Mouse (Mus musculus) ES-Bruce4 (cell line): ENCODE measurements around the gene Foxo3. TPM values are rescaled to one million over a fixed set of nuclear protein-coding genes. Genes with fewer than 3 reads are reported as not detected.

Experiments
- H3K27ac ChIP-seq: 2 replicates; pipeline ENCODE4 v1.5.1; 2012; ENCODE audit warnings: low read length, inconsistent platforms; ENCODE audit not compliant: insufficient read depth
- H3K27me3 ChIP-seq: 2 replicates; pipeline ENCODE4 v1.6.1; 2012; ENCODE audit warnings: mild to moderate bottlenecking, low read length, inconsistent platforms; ENCODE audit not compliant: control insufficient read depth, poor library complexity, insufficient read depth, severe bottlenecking
- H3K36me3 ChIP-seq: 2 replicates; pipeline ENCODE4 v1.6.1; 2012; ENCODE audit warnings: inconsistent platforms, mild to moderate bottlenecking, low read length, moderate library complexity; ENCODE audit not compliant: control insufficient read depth, poor library complexity, insufficient read depth, severe bottlenecking
- H3K4me1 ChIP-seq: one replicate; pipeline ENCODE4 v1.8.1; 2011; ENCODE audit warnings: low read length; ENCODE audit not compliant: control insufficient read depth, insufficient read depth
- H3K4me3 ChIP-seq: 2 replicates; pipeline ENCODE4 v1.5.1; 2011; ENCODE audit warnings: low read depth, mild to moderate bottlenecking, low read length
- H3K9ac ChIP-seq: 2 replicates; pipeline ENCODE4 v1.6.1; 2012; ENCODE audit warnings: low read depth, mild to moderate bottlenecking, inconsistent platforms; ENCODE audit not compliant: poor library complexity, severe bottlenecking
- H3K9me3 ChIP-seq: replicated peaks from 2 replicates; pipeline ENCODE4 v1.6.1; 2012; ENCODE audit warnings: mild to moderate bottlenecking, low read length, inconsistent platforms; ENCODE audit not compliant: control insufficient read depth, poor library complexity, insufficient read depth, severe bottlenecking
- CTCF ChIP-seq: IDR thresholded peaks from one replicate; pipeline ENCODE4 v1.8.1; 2011; ENCODE audit warnings: low read depth, low read length
- EP300 ChIP-seq: IDR thresholded peaks from 2 replicates; pipeline ENCODE4 v1.6.1; 2011; ENCODE audit warnings: low read depth, low read length; ENCODE audit not compliant: insufficient read depth
- POLR2A ChIP-seq: IDR thresholded peaks from one replicate; pipeline ENCODE4 v1.8.1; 2011; ENCODE audit warnings: low read length; ENCODE audit not compliant: insufficient read depth
- polyA plus RNA-seq: library from polyadenylated mRNA; stranded (reverse); fragments of >200 nt; gene quantifications from 2 replicates; pipeline ENCODE4 v1.2.4, GENCODE M21; 2011; ENCODE audit warnings: low read depth; ENCODE audit not compliant: missing spikeins, insufficient read depth, insufficient read length

Foxo3 gene
- polyA plus RNA-seq, 1 experiment = 44.9 TPM

- Histone ChIP-seq H3K9me3 (no peaks in the 10 kb centered on the region), H3K4me1 (no peaks in the 10 kb centered on the region), H3K4me3 (no peak overlapping the region), H3K27ac (no peak overlapping the region), H3K27me3 (no peaks in the 10 kb centered on the region), H3K9ac (no peak overlapping the region), H3K36me3 (no peaks in the 10 kb centered on the region)
- TF ChIP-seq CTCF = peak; percentile 89
- no peak for TF ChIP-seq POLR2A
- TF ChIP-seq EP300 = no peak
Measured at GRCm38 (mm10) chr10:42307980-42308686, 31.6 kb upstream of the Foxo3 start.

- H3K9ac ChIP-seq = no peak overlapping the region
- H3K36me3 ChIP-seq = no peaks in the 10 kb centered on the region
- H3K4me3 ChIP-seq = no peak overlapping the region
- no peaks in the 10 kb centered on the region for H3K9me3 ChIP-seq
- H3K27ac ChIP-seq = no peak overlapping the region
- TF ChIP-seq POLR2A (no peak), CTCF (no peak), EP300 (no peak)
- no peaks in the 10 kb centered on the region for H3K27me3 ChIP-seq
- H3K4me1 ChIP-seq = no peaks in the 10 kb centered on the region
Measured at GRCm38 (mm10) chr10:42306422-42306821, 29.9 kb upstream of the Foxo3 start.

- no peak overlapping the region for H3K27ac ChIP-seq
- no peaks in the 10 kb centered on the region for H3K36me3 ChIP-seq
- H3K9ac ChIP-seq = no peak overlapping the region
- H3K4me3 ChIP-seq = no peak overlapping the region
- no peaks in the 10 kb centered on the region for H3K9me3 ChIP-seq
- H3K4me1 ChIP-seq = no peaks in the 10 kb centered on the region
- H3K27me3 ChIP-seq = no peaks in the 10 kb centered on the region
- no peak for TF ChIP-seq POLR2A
- no peak for TF ChIP-seq CTCF
- no peak for TF ChIP-seq EP300
Measured at GRCm38 (mm10) chr10:42300805-42301204, 24.2 kb upstream of the Foxo3 start.

GRCm38 (mm10) chr10:42299967-42300366 lies 23.4 kb upstream of the Foxo3 start:
- Histone ChIP-seq H3K9me3 (no peaks in the 10 kb centered on the region), H3K27me3 (no peaks in the 10 kb centered on the region), H3K4me1 (no peaks in the 10 kb centered on the region), H3K27ac (no peak overlapping the region), H3K9ac (no peak overlapping the region), H3K36me3 (no peaks in the 10 kb centered on the region), H3K4me3 (no peak overlapping the region)
- TF ChIP-seq EP300 (no peak), CTCF (no peak), POLR2A (no peak)

GRCm38 (mm10) chr10:42299426-42299825 lies 22.9 kb upstream of the Foxo3 start:
- Histone ChIP-seq H3K27ac (no peak overlapping the region), H3K4me3 (no peak overlapping the region), H3K9ac (no peak overlapping the region), H3K36me3 (no peaks in the 10 kb centered on the region), H3K27me3 (no peaks in the 10 kb centered on the region), H3K4me1 (no peaks in the 10 kb centered on the region), H3K9me3 (no peaks in the 10 kb centered on the region)
- TF ChIP-seq CTCF (no peak), POLR2A (no peak), EP300 (no peak)

- Histone ChIP-seq H3K27me3 (no peaks in the 10 kb centered on the region), H3K4me1 (no peaks in the 10 kb centered on the region), H3K9me3 (no peaks in the 10 kb centered on the region), H3K9ac (no peak overlapping the region), H3K36me3 (no peaks in the 10 kb centered on the region), H3K27ac (no peak overlapping the region), H3K4me3 (no peak overlapping the region)
- TF ChIP-seq CTCF (peak; percentile 64), EP300 (no peak), POLR2A (no peak)
Measured at GRCm38 (mm10) chr10:42297954-42298353, 21.4 kb upstream of the Foxo3 start.
